Mouse (Mus musculus) monocyte, adult 5-6 weeks (primary cell): ENCODE measurements around the gene Nlgn1. TPM values are rescaled to one million over a fixed set of nuclear protein-coding genes. Genes with fewer than 3 reads are reported as not detected.

Experiments used
- ATAC-seq: fragments of 153-309, 156-312 bp; replicated peaks from 2 replicates; pipeline ENCODE4 v1.8.0; 2017; ENCODE audit warnings: mild to moderate bottlenecking; ENCODE audit not compliant: low TSS enrichment, insufficient number of reproducible peaks, severe bottlenecking, poor library complexity, low FRiP score
- total RNA-seq: library from RNA; stranded (forward); fragments of 200-1000, 200-491, 200-594 nt; gene quantifications from 3 replicates; pipeline ENCODE4 v1.2.3, GENCODE M21; 2017

Nlgn1 gene
- total RNA-seq, 1 experiment from 2014 or later: not detected

DNA sequence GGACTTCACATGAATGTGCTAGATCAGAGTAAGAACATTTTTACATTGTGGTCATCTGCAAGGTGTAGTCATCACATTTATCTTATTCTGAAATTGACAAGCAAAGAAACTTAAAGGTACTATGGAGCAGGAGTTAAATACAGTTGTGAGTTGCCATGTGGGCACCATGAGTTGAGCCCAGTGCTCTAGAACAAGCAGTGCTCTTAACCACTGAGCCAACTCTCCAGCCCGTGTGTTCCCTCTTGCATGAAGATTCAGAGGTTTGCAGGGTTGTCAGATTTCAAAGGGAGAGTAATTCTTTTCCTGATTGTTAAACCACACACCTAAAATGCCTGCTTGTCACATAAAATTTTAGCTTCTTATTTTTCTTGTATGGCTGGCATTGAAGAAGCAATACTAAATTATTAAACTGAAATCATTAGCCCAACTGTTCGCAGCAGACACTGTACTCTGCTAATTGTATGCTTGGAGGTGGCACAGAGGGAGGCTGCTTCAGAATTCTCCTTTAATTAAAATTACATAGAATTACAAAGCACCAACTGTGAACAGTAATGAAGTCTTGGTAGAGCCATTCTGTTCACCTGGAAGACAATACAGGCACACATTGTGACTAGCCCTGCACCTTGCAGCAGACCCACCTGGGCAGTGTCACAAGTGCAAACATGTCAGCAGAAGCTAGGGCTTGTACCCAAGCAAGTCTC, 417.7 kb downstream of the Nlgn1 start:
- ATAC-seq: no peak

DNA sequence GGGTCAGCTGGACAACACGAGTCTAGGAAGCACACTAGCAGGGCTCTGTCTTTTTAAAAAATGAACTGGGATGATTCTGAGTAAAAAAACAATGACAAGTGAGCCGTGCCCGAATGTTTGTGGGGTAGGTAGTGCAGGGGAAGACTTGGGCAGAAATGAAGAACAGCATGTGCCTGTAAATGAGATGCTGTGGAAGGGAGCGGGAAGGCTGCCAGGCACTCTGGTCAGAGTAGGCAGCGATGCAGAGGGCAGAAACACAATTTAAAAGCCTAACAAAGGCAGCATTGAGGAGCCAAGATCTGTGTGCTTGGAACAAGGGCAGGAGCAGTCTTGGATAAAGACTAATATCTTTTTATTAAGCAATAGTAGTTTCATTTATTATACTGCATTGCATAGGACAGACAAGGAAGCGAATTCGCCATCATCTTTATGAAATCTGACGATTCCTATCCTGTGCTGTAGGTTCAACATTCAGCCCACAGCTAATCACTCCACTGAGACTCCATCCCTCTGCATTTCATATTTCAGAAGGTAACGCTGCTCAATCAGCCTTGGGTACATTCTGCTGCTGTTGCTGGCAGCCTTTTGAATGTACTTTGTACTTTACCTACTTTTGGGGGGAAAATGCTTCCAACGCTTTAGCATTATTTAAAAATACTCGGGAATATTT, 429.0 kb downstream of the Nlgn1 start:
- ATAC-seq: no peak

DNA sequence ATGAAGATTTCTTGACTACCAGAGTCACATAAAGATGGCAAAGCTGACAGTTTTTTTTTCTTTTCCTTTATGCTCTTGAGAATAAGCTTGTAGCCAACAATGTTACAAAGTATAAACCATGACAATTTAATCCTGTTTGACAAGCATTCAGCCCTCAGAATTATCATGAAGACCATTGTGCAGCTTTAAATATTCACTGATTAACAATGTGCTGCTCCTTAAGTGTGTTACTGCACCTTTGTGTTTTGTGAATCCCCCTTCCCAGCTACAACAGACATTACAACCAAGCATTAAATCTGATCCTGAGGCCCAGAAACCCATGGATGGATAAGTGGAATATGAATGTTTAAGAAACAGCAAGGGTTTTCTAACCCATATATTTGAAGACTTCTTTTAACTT, 434.8 kb downstream of the Nlgn1 start:
- no peak for ATAC-seq

GRCm38 (mm10) chr3:25884797-25885196, 447.5 kb downstream of the Nlgn1 start:
- ATAC-seq: no peak

DNA sequence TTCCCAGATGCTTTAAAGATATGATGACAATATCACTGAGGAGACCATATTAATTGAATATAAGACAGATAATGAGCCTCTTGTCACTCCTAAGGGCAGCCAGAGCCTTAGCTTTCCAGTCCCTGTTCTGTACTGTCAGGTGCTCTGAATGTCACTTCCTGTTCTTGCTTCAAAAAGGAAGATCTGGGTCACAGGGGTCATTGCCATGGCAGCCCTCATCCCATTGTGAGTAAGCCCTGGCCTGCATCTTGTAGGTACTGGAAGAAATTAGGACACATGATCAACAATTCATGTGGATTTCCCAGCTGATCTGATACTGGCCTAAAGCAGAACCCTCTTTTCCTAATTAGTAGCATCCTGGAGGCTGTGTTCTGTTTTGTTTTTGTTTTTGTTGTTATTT, 463.1 kb downstream of the Nlgn1 start:
- ATAC-seq: no peak

DNA sequence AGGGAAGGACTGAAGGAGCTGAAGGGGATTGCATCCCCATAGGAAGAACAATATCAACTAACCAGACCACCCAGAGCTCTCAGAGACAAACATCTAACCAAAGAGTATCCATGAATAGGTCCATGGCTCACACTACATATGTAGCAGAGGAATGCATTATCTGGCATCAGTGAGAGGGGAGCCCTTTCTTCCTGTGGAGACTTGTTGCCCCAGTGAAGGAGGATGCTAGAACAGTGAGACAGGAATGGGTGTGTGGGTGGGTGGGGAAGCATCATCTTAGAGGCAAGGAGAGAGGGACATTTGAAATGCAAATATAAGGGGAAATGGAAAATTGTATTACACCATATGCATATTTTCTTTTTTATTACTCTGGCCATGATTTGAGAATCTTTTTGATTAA, 473.9 kb downstream of the Nlgn1 start:
- no peak for ATAC-seq

GRCm38 (mm10) chr3:25844686-25845462, 487.4 kb downstream of the Nlgn1 start:
- ATAC-seq: no peak

DNA sequence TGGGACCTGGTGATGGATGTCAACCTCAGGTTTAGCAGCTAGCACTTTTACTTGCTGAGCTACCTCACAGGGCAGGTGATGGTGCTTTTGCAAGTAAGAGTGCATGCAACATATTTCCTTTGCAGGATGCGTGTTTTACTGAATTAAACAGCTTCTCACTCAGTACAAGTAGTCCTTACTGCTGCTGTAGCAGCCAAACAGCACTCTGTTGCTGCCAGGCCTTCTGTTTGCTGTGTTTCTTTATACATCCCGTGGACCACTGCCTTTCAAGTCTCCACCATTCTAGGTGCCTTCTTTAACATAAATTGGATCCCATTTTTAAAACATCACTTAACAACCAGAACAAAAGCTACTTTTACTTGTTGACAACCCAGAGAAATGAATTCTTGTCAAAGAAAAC, 502.0 kb downstream of the Nlgn1 start:
- ATAC-seq: no peak

DNA sequence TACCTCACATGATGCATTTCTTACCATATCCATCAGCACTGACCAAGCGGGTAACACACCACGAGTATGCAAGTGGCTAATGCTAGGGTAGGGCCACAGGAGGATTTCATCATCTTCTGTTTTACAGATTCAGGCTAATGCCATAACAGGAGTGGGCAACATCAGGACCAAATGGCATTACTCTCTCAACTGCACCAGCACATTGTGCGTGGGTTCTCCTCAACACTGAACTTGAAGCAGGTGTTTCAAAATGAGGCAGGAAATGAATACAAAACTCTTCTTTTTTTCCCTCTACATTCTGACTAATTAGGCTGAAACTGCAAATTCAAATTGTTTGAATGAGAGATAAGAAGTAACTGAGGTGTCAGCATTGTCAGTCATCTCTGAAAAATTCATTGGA, 518.9 kb downstream of the Nlgn1 start:
- no peak for ATAC-seq

- ATAC-seq: no peak
These were observed 524.7 kb downstream of the Nlgn1 start for GRCm38 (mm10) chr3:25807559-25807958.

GRCm38 (mm10) chr3:25781651-25782050, 550.6 kb downstream of the Nlgn1 start:
- no peak for ATAC-seq

GRCm38 (mm10) chr3:25775437-25775836, 556.8 kb downstream of the Nlgn1 start:
- no peak for ATAC-seq

DNA sequence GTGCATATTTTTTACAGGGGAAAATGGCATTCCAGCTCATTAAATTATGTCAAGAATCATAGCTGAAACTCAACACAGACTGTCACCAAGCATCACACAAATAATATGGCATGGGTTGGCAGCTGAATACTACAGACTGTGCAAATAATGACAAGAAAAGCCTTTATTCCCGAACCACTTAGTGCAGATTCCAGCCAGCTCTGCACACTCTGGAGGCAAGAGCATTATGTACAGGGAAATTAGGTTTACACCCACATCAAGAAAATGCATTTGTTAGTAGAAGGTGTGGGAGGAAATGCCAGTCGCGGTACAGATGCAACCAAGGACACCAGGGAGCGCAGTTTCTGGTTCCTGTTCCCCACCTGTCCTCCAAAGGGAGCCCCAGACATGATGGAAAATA, 558.4 kb downstream of the Nlgn1 start:
- ATAC-seq: no peak

- no peak for ATAC-seq
These were observed 558.8 kb downstream of the Nlgn1 start for GRCm38 (mm10) chr3:25773467-25773866.

- ATAC-seq: no peak
These were observed 568.6 kb downstream of the Nlgn1 start for GRCm38 (mm10) chr3:25763689-25764088.

GRCm38 (mm10) chr3:25757813-25758212, 574.4 kb downstream of the Nlgn1 start:
- ATAC-seq: no peak

DNA sequence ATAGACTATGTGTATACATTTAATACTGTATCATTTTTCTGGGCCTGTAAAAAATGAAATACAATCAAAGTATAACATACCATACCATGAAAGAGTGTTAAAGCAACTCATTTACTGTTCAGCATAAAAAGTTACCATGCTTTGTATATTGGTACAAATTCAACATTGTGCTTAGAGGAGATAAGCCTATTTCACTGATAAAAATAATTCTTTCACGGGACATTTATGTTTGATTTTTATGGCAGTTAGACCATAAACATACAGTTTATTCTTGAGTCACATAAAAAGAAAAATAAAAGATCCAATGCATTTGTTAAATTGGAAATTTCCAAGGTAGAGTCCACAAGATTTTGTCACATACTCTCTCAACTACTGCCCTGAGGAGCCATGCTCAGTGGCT, 608.1 kb downstream of the Nlgn1 start:
- no peak for ATAC-seq

DNA sequence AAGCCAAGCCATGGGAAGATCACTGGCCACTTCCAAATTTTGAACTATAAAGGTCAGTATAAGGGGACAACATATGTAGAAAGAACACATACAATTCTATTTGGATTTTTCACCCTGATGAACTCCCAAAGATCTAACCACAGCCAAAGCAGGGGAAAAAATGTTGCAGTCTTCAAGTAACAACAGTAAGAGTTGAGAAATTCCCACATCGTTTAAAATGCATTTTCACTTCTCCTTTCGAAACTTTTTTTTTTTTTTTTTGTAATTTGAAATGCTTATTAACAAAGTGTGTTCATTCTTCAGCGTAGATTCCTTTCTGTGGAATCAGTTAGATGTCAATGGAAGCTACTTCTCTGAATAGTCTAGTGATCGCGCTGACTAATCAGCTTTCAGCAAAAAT, 610.8 kb downstream of the Nlgn1 start:
- ATAC-seq: no peak

DNA sequence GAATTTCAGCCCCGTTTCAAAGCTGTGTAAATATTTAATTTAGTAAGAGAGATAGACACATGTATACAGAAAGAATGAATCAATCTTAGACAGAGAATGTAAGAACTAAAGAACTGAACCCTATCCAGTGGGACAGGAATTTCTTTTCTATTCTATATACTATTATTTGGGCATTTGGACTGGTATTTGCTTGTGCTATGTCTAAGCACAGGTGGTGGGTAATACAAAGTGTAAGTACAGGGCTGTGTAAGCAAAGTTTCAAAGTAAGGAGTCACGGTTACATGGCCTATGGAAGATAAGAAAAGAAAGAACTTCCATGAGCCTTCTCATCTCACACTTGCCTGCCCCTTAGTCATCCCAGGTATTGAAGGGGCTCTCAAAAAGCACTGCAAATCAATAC, 624.9 kb downstream of the Nlgn1 start:
- ATAC-seq: no peak

GRCm38 (mm10) chr3:25697231-25697630, 635.0 kb downstream of the Nlgn1 start:
- no peak for ATAC-seq
